Mouse (Mus musculus): ENCODE measurements around the gene Slc37a1. TPM values are rescaled to one million over a fixed set of nuclear protein-coding genes. Genes with fewer than 3 reads are reported as not detected.
A peak's percentile ranks its signal among the peaks of the same experiment; 100 is the strongest.

Slc37a1 gene
- polyA plus RNA-seq, 1 experiment from 2014 or later = 14.7 TPM

DNA sequence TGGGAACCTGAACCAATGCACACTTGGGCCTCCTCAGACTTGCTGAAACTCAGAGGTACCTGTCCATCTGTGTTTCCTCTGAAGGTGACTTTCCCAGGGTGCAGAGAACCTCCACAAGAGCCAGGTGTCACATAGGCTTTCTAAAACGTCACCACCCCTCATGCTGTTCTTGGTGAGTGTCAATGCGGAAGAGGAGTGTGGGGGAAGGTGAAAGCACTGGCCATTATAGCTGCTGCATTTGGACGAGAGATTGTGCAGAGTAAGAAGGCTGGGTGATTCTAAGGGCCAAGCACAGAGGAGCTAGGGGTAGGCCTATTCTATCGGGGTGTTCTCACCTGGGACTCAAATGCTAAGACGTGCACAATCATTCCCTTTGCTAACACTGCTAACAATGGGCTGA lies 32.6 kb upstream of the Slc37a1 start:
- 56% methylated on average over 5 of the region's 5 CpGs for WGBS
- H3K9ac ChIP-seq (ENCODE audit: low read length) = no peak overlapping the region
- no peak overlapping the region for H3K27ac ChIP-seq (replicated peaks)
- no peak overlapping the region for H3K4me2 ChIP-seq (replicated peaks; ENCODE audit: low read depth)
- no peak overlapping the region for H3K4me3 ChIP-seq (ENCODE audit: low read depth, low read length)
- no peaks in the 10 kb centered on the region for H3K27me3 ChIP-seq (ENCODE audit: control insufficient read depth, insufficient read depth, low read length)
- no peaks in the 10 kb centered on the region for H3K4me1 ChIP-seq (replicated peaks; ENCODE audit: control insufficient read depth, insufficient read depth)
- no peaks in the 10 kb centered on the region for H3K36me3 ChIP-seq (ENCODE audit: control insufficient read depth, insufficient read depth, low read length)
- DNase-seq (ENCODE audit: low spot score) (no peak), ATAC-seq (ENCODE audit: low FRiP score, low TSS enrichment) (no peak)
- no peaks in the 10 kb centered on the region for H3K9me3 ChIP-seq (ENCODE audit: control insufficient read depth, low read length)
- TF ChIP-seq EP300 (optimal IDR thresholded peaks at IDR 0.05) (no peak), CTCF (IDR thresholded peaks at IDR 0.05; ENCODE audit: low read depth) (no peak)

DNA sequence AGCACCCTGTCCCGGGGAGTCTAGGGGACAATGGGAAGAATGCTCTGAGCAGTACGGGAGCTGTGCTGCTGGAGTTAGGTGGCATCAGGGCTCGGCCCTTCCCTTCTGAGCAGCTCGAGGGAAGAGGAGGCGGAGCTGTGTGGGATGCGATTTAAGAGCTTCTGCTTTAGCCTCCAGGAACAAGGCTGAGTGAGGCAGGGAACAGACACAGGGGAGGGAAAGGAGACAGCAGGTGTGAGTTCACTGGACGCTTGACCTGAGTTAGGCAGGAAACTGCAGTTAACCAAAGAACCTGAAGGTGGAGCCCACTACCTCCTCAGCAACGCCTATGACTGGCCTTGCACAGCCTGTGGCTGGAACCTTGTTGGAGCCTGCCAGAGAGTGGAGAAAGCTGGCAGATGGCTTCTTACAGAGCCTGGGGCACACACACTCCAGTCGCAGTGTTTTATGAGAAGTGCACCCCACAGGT lies 32.1 kb upstream of the Slc37a1 start:
- H3K9me3 ChIP-seq (ENCODE audit: control insufficient read depth, low read length) = no peaks in the 10 kb centered on the region
- no peaks in the 10 kb centered on the region for H3K27me3 ChIP-seq (ENCODE audit: control insufficient read depth, insufficient read depth, low read length)
- no peak overlapping the region for H3K9ac ChIP-seq (ENCODE audit: low read length)
- DNase-seq (ENCODE audit: low spot score) (peak; percentile 77), ATAC-seq (ENCODE audit: low FRiP score, low TSS enrichment) (peak; percentile 76)
- no peak overlapping the region for H3K27ac ChIP-seq (replicated peaks)
- no peak overlapping the region for H3K4me3 ChIP-seq (ENCODE audit: low read depth, low read length)
- TF ChIP-seq EP300 (optimal IDR thresholded peaks at IDR 0.05) (no peak), CTCF (IDR thresholded peaks at IDR 0.05; ENCODE audit: low read depth) (peak; percentile 90)
- H3K4me2 ChIP-seq (replicated peaks; ENCODE audit: low read depth) = no peak overlapping the region
- WGBS = 13% methylated on average over 6 of the region's 9 CpGs
- no peaks in the 10 kb centered on the region for H3K4me1 ChIP-seq (replicated peaks; ENCODE audit: control insufficient read depth, insufficient read depth)
- no peaks in the 10 kb centered on the region for H3K36me3 ChIP-seq (ENCODE audit: control insufficient read depth, insufficient read depth, low read length)

DNA sequence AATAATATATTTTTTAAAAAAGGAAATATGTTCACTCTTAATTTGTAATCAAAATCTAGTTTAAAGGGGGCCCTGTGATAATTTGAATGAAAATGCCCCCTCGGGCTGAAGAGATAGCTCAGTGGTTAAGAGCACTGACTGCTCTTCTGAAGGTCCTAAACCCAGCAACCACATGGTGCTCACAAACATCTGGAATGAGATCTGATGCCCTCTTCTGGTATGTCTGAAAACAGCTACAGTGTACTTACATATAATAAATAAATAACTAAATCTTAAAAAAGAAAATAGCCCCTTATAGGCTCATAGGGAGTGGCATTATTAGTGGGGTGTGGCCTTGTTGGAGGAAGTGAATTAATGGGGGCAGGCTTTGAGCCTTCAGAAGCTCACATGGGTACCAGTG lies 29.4 kb upstream of the Slc37a1 start:
- H3K4me3 ChIP-seq (ENCODE audit: low read depth, low read length) = no peak overlapping the region
- 84% methylated on average over 1 of the region's 1 CpGs for WGBS
- ATAC-seq (ENCODE audit: low FRiP score, low TSS enrichment) = no peak

DNA sequence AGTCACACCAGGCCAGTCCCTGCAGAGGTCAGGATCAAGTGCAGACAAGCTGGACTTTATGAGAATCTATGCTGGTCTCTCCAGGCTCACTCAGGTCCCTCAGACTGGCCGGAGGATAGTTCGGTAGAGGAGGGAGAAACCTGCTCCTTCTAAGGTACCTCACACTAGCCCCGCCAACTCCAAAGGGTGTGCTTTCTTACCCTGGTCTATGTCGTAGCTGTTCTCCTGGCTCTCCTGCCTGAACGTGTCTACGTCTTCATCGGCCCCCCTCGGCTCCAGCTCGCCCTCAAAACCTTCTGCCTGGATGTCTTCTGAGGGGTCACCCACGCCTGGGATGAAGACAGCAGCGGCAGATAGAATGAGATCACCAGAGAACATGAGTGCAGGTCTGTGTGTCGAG lies 28.7 kb upstream of the Slc37a1 start:
- H3K4me3 ChIP-seq (ENCODE audit: low read depth, low read length) = no peak overlapping the region
- H3K9ac ChIP-seq (ENCODE audit: low read length) = no peak overlapping the region
- H3K27me3 ChIP-seq (ENCODE audit: control insufficient read depth, insufficient read depth, low read length) = no peaks in the 10 kb centered on the region
- H3K27ac ChIP-seq (replicated peaks) = no peak overlapping the region
- H3K4me1 ChIP-seq (replicated peaks; ENCODE audit: control insufficient read depth, insufficient read depth) = no peaks in the 10 kb centered on the region
- no peaks in the 10 kb centered on the region for H3K36me3 ChIP-seq (ENCODE audit: control insufficient read depth, insufficient read depth, low read length)
- TF ChIP-seq CTCF (IDR thresholded peaks at IDR 0.05; ENCODE audit: low read depth) (no peak), EP300 (optimal IDR thresholded peaks at IDR 0.05) (no peak)
- ATAC-seq (ENCODE audit: low FRiP score, low TSS enrichment) = no peak
- no peak overlapping the region for H3K4me2 ChIP-seq (replicated peaks; ENCODE audit: low read depth)
- no peak for DNase-seq (ENCODE audit: low spot score)
- no peaks in the 10 kb centered on the region for H3K9me3 ChIP-seq (ENCODE audit: control insufficient read depth, low read length)
- WGBS = 90% methylated on average over 12 of the region's 12 CpGs

More for the DNA sequence above, 29.4 kb upstream of the Slc37a1 start:
- Histone ChIP-seq H3K9ac (ENCODE audit: low read length) (no peak overlapping the region), H3K27me3 (ENCODE audit: control insufficient read depth, insufficient read depth, low read length) (no peaks in the 10 kb centered on the region), H3K36me3 (ENCODE audit: control insufficient read depth, insufficient read depth, low read length) (no peaks in the 10 kb centered on the region), H3K4me2 (replicated peaks; ENCODE audit: low read depth) (no peak overlapping the region), H3K27ac (replicated peaks) (no peak overlapping the region), H3K4me1 (replicated peaks; ENCODE audit: control insufficient read depth, insufficient read depth) (no peaks in the 10 kb centered on the region), H3K9me3 (ENCODE audit: control insufficient read depth, low read length) (no peaks in the 10 kb centered on the region)
- TF ChIP-seq CTCF (IDR thresholded peaks at IDR 0.05; ENCODE audit: low read depth) = peak; percentile 26
- TF ChIP-seq EP300 (optimal IDR thresholded peaks at IDR 0.05) = no peak
- no peak for DNase-seq (ENCODE audit: low spot score)

DNA sequence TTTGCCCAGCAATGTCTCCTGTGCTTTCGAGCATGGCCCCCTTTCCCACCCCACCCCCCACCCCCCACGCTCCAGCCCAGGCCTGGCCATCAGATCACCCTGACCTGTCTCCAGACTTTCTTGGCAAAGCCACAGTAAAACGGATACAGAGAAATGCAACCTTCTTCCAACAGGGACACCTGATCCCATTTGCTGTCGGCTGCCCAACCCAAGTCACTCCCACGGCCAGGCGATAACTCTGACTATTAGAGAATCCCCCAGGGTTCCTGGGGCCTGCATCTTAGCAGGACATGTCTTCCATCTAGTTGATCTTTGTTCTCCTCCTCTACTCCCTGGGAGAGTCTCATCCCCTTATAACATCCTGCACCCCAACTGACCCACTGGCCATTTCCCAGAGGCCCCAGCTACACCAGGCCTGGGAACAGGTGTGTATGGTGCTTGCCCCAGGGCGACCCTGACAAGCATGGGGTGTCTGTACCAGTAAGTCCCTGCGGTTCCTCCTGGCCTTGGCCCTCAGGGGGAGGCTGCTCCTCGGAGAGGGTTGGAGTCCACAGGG lies 28.2 kb upstream of the Slc37a1 start:
- ATAC-seq (ENCODE audit: low FRiP score, low TSS enrichment) (no peak), DNase-seq (ENCODE audit: low spot score) (no peak)
- no peak for TF ChIP-seq EP300 (optimal IDR thresholded peaks at IDR 0.05)
- no peak for TF ChIP-seq CTCF (IDR thresholded peaks at IDR 0.05; ENCODE audit: low read depth)
- H3K27me3 ChIP-seq (ENCODE audit: control insufficient read depth, insufficient read depth, low read length) = no peaks in the 10 kb centered on the region
- no peak overlapping the region for H3K9ac ChIP-seq (ENCODE audit: low read length)
- H3K4me3 ChIP-seq (ENCODE audit: low read depth, low read length) = no peak overlapping the region
- no peaks in the 10 kb centered on the region for H3K36me3 ChIP-seq (ENCODE audit: control insufficient read depth, insufficient read depth, low read length)
- no peak overlapping the region for H3K4me2 ChIP-seq (replicated peaks; ENCODE audit: low read depth)
- no peaks in the 10 kb centered on the region for H3K9me3 ChIP-seq (ENCODE audit: control insufficient read depth, low read length)
- 85% methylated on average over 9 of the region's 9 CpGs for WGBS
- H3K4me1 ChIP-seq (replicated peaks; ENCODE audit: control insufficient read depth, insufficient read depth) = no peaks in the 10 kb centered on the region
- no peak overlapping the region for H3K27ac ChIP-seq (replicated peaks)

DNA sequence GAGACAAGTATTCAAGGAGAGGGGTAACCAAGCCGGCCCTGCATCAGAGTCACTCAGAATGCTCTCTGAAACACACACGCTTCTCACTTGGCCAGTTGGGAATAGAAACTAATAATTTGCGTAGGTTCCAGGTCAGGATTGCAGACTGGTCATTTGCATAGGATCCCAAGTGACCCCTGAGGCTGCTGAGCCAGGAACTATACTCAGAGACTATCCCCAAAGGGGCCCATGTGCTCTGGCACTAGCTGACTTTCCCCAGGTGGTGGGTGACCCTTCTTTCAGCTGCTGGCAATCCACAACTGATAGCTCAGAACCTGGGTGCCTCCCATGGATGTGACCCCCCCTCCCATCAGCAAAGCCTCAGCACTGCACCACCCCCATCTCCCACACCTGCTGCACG lies 27.4 kb upstream of the Slc37a1 start:
- H3K4me2 ChIP-seq (replicated peaks; ENCODE audit: low read depth) = no peak overlapping the region
- H3K9ac ChIP-seq (ENCODE audit: low read length) = no peak overlapping the region
- no peaks in the 10 kb centered on the region for H3K36me3 ChIP-seq (ENCODE audit: control insufficient read depth, insufficient read depth, low read length)
- H3K27ac ChIP-seq (replicated peaks) = no peak overlapping the region
- TF ChIP-seq CTCF (IDR thresholded peaks at IDR 0.05; ENCODE audit: low read depth) (no peak), EP300 (optimal IDR thresholded peaks at IDR 0.05) (no peak)
- H3K27me3 ChIP-seq (ENCODE audit: control insufficient read depth, insufficient read depth, low read length) = no peaks in the 10 kb centered on the region
- H3K4me3 ChIP-seq (ENCODE audit: low read depth, low read length) = no peak overlapping the region
- ATAC-seq (ENCODE audit: low FRiP score, low TSS enrichment) (no peak), DNase-seq (ENCODE audit: low spot score) (no peak)
- 84% methylated on average over 4 of the region's 4 CpGs for WGBS
- no peaks in the 10 kb centered on the region for H3K9me3 ChIP-seq (ENCODE audit: control insufficient read depth, low read length)
- H3K4me1 ChIP-seq (replicated peaks; ENCODE audit: control insufficient read depth, insufficient read depth) = no peaks in the 10 kb centered on the region

Measured in stomach, postnatal 0 days (tissue).